ENCODE assay signal across 24 mouse cellular contexts in genomic region chr5:53241109-53241508, GRCm38 (mm10). TPM values are rescaled to one million over a fixed set of nuclear protein-coding genes. Genes with fewer than 3 reads are reported as not detected.
A peak's percentile ranks its signal among the peaks of the same experiment; 100 is the strongest.
DNase-seq lines count a peak whose midpoint lies in the region; ATAC-seq and TF ChIP-seq lines count a peak whose summit lies in the region.
"Had no signal": no experiment of that assay in that cellular context is flagged by ENCODE, and none has a peak within 500 bp of the region (broad histone marks: within the 10 kb centered on the region; RNA-seq: fewer than 3 reads in every experiment).

No protein-coding gene starts in this region.

- DNase-seq in embryonic facial prominence, embryonic 11.5 days (ENCODE audit: low spot score), result peak; percentile 30
- DNase-seq in embryonic facial prominence, embryonic 10.5 days (ENCODE audit: low spot score), result no peak
- DNase-seq in kidney, adult 11 months, result no peak
- peak; percentile 16 to 27 for DNase-seq in urinary bladder, adult 18-20 months (ENCODE audit: low spot score in 2 of 2)
- no peak for DNase-seq in urinary bladder, postnatal 25 days (ENCODE audit: low spot score)
- DNase-seq in midbrain, postnatal 0 days (ENCODE audit: low spot score), result no peak
- DNase-seq: adrenal gland, postnatal 25 days; cerebellum, adult 11 months; cerebellum, postnatal 14 days; embryo, embryonic 11 days; gastrocnemius, postnatal 14 days; heart, adult 18-20 months; heart, postnatal 4 days; lung, adult 2 months; thymus, adult 2 months had no signal

- H3K9me3 ChIP-seq in embryonic facial prominence, embryonic 11.5 days (replicated peaks; ENCODE audit: control insufficient read depth, low read length), result no peaks in the 10 kb centered on the region
- no peaks in the 10 kb centered on the region for H3K9me3 ChIP-seq in embryonic facial prominence, embryonic 10.5 days
- no peaks in the 10 kb centered on the region for H3K9me3 ChIP-seq in kidney, embryonic 15.5 days (replicated peaks)
- no peaks in the 10 kb centered on the region for H3K9me3 ChIP-seq in stomach, embryonic 16.5 days (replicated peaks; ENCODE audit: control insufficient read depth, low read length)
- no peaks in the 10 kb centered on the region for H3K9me3 ChIP-seq in midbrain, postnatal 0 days (ENCODE audit: low read length)
- H3K9me3 ChIP-seq: G1E; intestine, embryonic 15.5 days; midbrain, embryonic 12.5 days; neural tube, embryonic 13.5 days had no signal

- no peak for TF ChIP-seq CTCF in midbrain, postnatal 0 days (IDR thresholded peaks at IDR 0.05)

- no peaks in the 10 kb centered on the region for H3K36me3 ChIP-seq in embryonic facial prominence, embryonic 11.5 days (replicated peaks; ENCODE audit: control insufficient read depth, insufficient read depth, low read depth, low read length)
- H3K36me3 ChIP-seq in embryonic facial prominence, embryonic 10.5 days (replicated peaks), result no peaks in the 10 kb centered on the region
- no peaks in the 10 kb centered on the region for H3K36me3 ChIP-seq in kidney, embryonic 15.5 days
- H3K36me3 ChIP-seq in stomach, embryonic 16.5 days (ENCODE audit: control insufficient read depth, insufficient read depth, low read length), result no peaks in the 10 kb centered on the region
- H3K36me3 ChIP-seq in midbrain, postnatal 0 days (ENCODE audit: insufficient read depth, low read length), result no peaks in the 10 kb centered on the region
- H3K36me3 ChIP-seq: G1E; intestine, embryonic 15.5 days; midbrain, embryonic 12.5 days; neural tube, embryonic 13.5 days had no signal

- H3K4me2 ChIP-seq in embryonic facial prominence, embryonic 11.5 days (ENCODE audit: low read depth, low read length), result no peak overlapping the region
- no peak overlapping the region for H3K4me2 ChIP-seq in kidney, embryonic 15.5 days
- no peak overlapping the region for H3K4me2 ChIP-seq in stomach, embryonic 16.5 days (ENCODE audit: low read depth, low read length)
- no peak overlapping the region for H3K4me2 ChIP-seq in midbrain, postnatal 0 days (ENCODE audit: low read depth, low read length, poor library complexity, severe bottlenecking)
- H3K4me2 ChIP-seq: intestine, embryonic 15.5 days; liver, embryonic 11.5 days; midbrain, embryonic 12.5 days; neural tube, embryonic 13.5 days had no signal

- H3K4me1 ChIP-seq in embryonic facial prominence, embryonic 11.5 days (ENCODE audit: control insufficient read depth, insufficient read depth, low read length), result no peaks in the 10 kb centered on the region
- peaks cover 21% of the 10 kb centered on the region for H3K4me1 ChIP-seq in embryonic facial prominence, embryonic 10.5 days
- H3K4me1 ChIP-seq in kidney, embryonic 15.5 days, result peaks cover 24% of the 10 kb centered on the region
- H3K4me1 ChIP-seq in stomach, embryonic 16.5 days (ENCODE audit: control insufficient read depth, insufficient read depth, low read length), result peaks cover 5% of the 10 kb centered on the region
- no peaks in the 10 kb centered on the region for H3K4me1 ChIP-seq in midbrain, postnatal 0 days (ENCODE audit: insufficient read depth, low read length)
- H3K4me1 ChIP-seq: intestine, embryonic 15.5 days had no signal

- H3K27me3 ChIP-seq in embryonic facial prominence, embryonic 11.5 days (ENCODE audit: control insufficient read depth, insufficient read depth, low read length), result no peaks in the 10 kb centered on the region
- 0 out of 2 replicates have a peak, but pooled peaks cover 9% of the 10 kb centered on the region for H3K27me3 ChIP-seq in embryonic facial prominence, embryonic 10.5 days (replicated peaks; ENCODE audit: low read depth, poor library complexity, severe bottlenecking)
- H3K27me3 ChIP-seq in kidney, embryonic 15.5 days, result no peaks in the 10 kb centered on the region
- H3K27me3 ChIP-seq in stomach, embryonic 16.5 days (ENCODE audit: control insufficient read depth, insufficient read depth, low read length), result no peaks in the 10 kb centered on the region; the same call in 1 of the 2 replicates
- H3K27me3 ChIP-seq in midbrain, postnatal 0 days (ENCODE audit: insufficient read depth, low read length), result no peaks in the 10 kb centered on the region
- H3K27me3 ChIP-seq: intestine, embryonic 15.5 days; neural tube, embryonic 13.5 days had no signal

- no peak overlapping the region for H3K27ac ChIP-seq in embryonic facial prominence, embryonic 11.5 days (replicated peaks; ENCODE audit: low read depth, low read length)
- no peak overlapping the region for H3K27ac ChIP-seq in embryonic facial prominence, embryonic 10.5 days (replicated peaks)
- H3K27ac ChIP-seq in kidney, embryonic 15.5 days, result no peak overlapping the region
- no peak overlapping the region for H3K27ac ChIP-seq in stomach, embryonic 16.5 days (ENCODE audit: low read length)
- no peak overlapping the region for H3K27ac ChIP-seq in midbrain, postnatal 0 days (ENCODE audit: low read depth, low read length)
- H3K27ac ChIP-seq: intestine, embryonic 15.5 days; midbrain, embryonic 12.5 days had no signal

- H3K9ac ChIP-seq in embryonic facial prominence, embryonic 11.5 days (replicated peaks; ENCODE audit: low read length), result no peak overlapping the region
- H3K9ac ChIP-seq in kidney, embryonic 15.5 days, result no peak overlapping the region
- no peak overlapping the region for H3K9ac ChIP-seq in stomach, embryonic 16.5 days (ENCODE audit: low read length)
- H3K9ac ChIP-seq in midbrain, postnatal 0 days (replicated peaks; ENCODE audit: low read length, poor library complexity, severe bottlenecking), result no peak overlapping the region
- H3K9ac ChIP-seq: intestine, embryonic 15.5 days; midbrain, embryonic 12.5 days; neural tube, embryonic 13.5 days had no signal

- no peak overlapping the region for H3K4me3 ChIP-seq in embryonic facial prominence, embryonic 11.5 days (ENCODE audit: low read depth, low read length)
- no peak overlapping the region for H3K4me3 ChIP-seq in embryonic facial prominence, embryonic 10.5 days
- no peak overlapping the region for H3K4me3 ChIP-seq in kidney, embryonic 15.5 days (replicated peaks)
- no peak overlapping the region for H3K4me3 ChIP-seq in stomach, embryonic 16.5 days (replicated peaks; ENCODE audit: low read length)
- no peak overlapping the region for H3K4me3 ChIP-seq in midbrain, postnatal 0 days (ENCODE audit: low read depth, low read length)
- H3K4me3 ChIP-seq: intestine, embryonic 15.5 days; midbrain, embryonic 12.5 days; neural tube, embryonic 13.5 days had no signal

- ATAC-seq in embryonic facial prominence, embryonic 11.5 days (replicated peaks; ENCODE audit: insufficient number of reproducible peaks, low FRiP score, low TSS enrichment, low read depth), result no peak
- ATAC-seq in kidney, embryonic 15.5 days (replicated peaks; ENCODE audit: low FRiP score), result peak; percentile 26
- peak; percentile 48 for ATAC-seq in stomach, embryonic 16.5 days (ENCODE audit: insufficient read depth, low FRiP score)
- no peak for ATAC-seq in midbrain, postnatal 0 days (ENCODE audit: low FRiP score)
- ATAC-seq: forebrain, embryonic 14.5 days had no signal

- 54% methylated on average over 2 of the region's 2 CpGs for WGBS in embryonic facial prominence, embryonic 11.5 days
- WGBS in embryonic facial prominence, embryonic 10.5 days, result 51% methylated on average over 2 of the region's 2 CpGs
- 54% methylated on average over 2 of the region's 2 CpGs for WGBS in kidney, embryonic 15.5 days
- WGBS in stomach, embryonic 16.5 days, result 62% methylated on average over 2 of the region's 2 CpGs
- 55% methylated on average over 2 of the region's 2 CpGs for WGBS in midbrain, postnatal 0 days

RNA-seq across cellular contexts. Expression of gene Smim20, which starts 25.8 kb away (rescaled TPM):
- 55.3 and 57.9 TPM in 2 replicates for polyA plus RNA-seq in embryonic facial prominence, embryonic 11.5 days (2014; fragmentation: Nextera tagmentation; extraction: Ambion mirVana)
- 53.2 and 57.7 TPM in 2 replicates for polyA plus RNA-seq in embryonic facial prominence, embryonic 10.5 days (2016; fragmentation: Nextera tagmentation; extraction: Ambion mirVana)
- 82.0 and 82.7 TPM in 2 replicates for polyA plus RNA-seq in kidney, embryonic 15.5 days (2015; fragmentation: Nextera tagmentation; extraction: Ambion mirVana)
- polyA plus RNA-seq in stomach, embryonic 16.5 days (2015; fragmentation: Nextera tagmentation; extraction: Ambion mirVana), result 73.4 and 81.3 TPM in 2 replicates
- total RNA-seq in midbrain, postnatal 0 days (2014; rRNA removed), result 35.7 and 40.2 TPM in 2 replicates
- 76.0 and 83.3 TPM in 2 replicates for polyA plus RNA-seq in midbrain, postnatal 0 days (2015; fragmentation: Nextera tagmentation; extraction: Ambion mirVana)

RNA-seq across cellular contexts. Expression of gene Sel1l3, which starts 27.4 kb away (rescaled TPM):
- polyA plus RNA-seq in embryonic facial prominence, embryonic 11.5 days (2014; fragmentation: Nextera tagmentation; extraction: Ambion mirVana), result 2.1 TPM in 2 replicates
- 1.5 and 1.6 TPM in 2 replicates for polyA plus RNA-seq in embryonic facial prominence, embryonic 10.5 days (2016; fragmentation: Nextera tagmentation; extraction: Ambion mirVana)
- 19.0 and 20.1 TPM in 2 replicates for polyA plus RNA-seq in kidney, embryonic 15.5 days (2015; fragmentation: Nextera tagmentation; extraction: Ambion mirVana)
- 8.5 and 9.2 TPM in 2 replicates for polyA plus RNA-seq in stomach, embryonic 16.5 days (2015; fragmentation: Nextera tagmentation; extraction: Ambion mirVana)
- 19.0 and 22.2 TPM in 2 replicates for total RNA-seq in midbrain, postnatal 0 days (2014; rRNA removed)
- 4.7 TPM in 2 replicates for polyA plus RNA-seq in midbrain, postnatal 0 days (2015; fragmentation: Nextera tagmentation; extraction: Ambion mirVana)
- total RNA-seq: megakaryocyte progenitor cell, adult 5-6 weeks had no signal
- polyA plus RNA-seq: G1E had no signal

Comparison
In these comparisons a context has a peak if more than half of its experiments do, and no peak if none do; other contexts are left out.
1. DNase-seq: peak in embryonic facial prominence, embryonic 11.5 days (single experiment) and urinary bladder, adult 18-20 months (2 of 2); none in embryonic facial prominence, embryonic 10.5 days (single experiment), kidney, adult 11 months (single experiment), urinary bladder, postnatal 25 days (single experiment) and midbrain, postnatal 0 days (single experiment).
2. ATAC-seq: peak in kidney, embryonic 15.5 days (single experiment) and stomach, embryonic 16.5 days (single experiment); none in embryonic facial prominence, embryonic 11.5 days (single experiment) and midbrain, postnatal 0 days (single experiment).